Mouse (Mus musculus) retina, embryonic 14.5 days (tissue): ENCODE results near the gene Lrfn3.

ENCODE experiments used
- DNase-seq: peaks from one replicate; pipeline ENCODE4 v3.0.0-alpha.2; 2015; ENCODE audit warnings: low spot score

The Lrfn3 gene

GRCm38 (mm10) chr7:30314721-30315155, 47.8 kb downstream of the Lrfn3 start, which contains the start of gene Syne4:
Gene Syne4 (plus strand): TSS chr7:30314807.
- peak; percentile 31 for DNase-seq

- DNase-seq, result no peak
These were observed 48.8 kb downstream of the Lrfn3 start for GRCm38 (mm10) chr7:30313666-30314320.

- no peak for DNase-seq
These were observed 52.4 kb downstream of the Lrfn3 start for GRCm38 (mm10) chr7:30310136-30310535.

DNA sequence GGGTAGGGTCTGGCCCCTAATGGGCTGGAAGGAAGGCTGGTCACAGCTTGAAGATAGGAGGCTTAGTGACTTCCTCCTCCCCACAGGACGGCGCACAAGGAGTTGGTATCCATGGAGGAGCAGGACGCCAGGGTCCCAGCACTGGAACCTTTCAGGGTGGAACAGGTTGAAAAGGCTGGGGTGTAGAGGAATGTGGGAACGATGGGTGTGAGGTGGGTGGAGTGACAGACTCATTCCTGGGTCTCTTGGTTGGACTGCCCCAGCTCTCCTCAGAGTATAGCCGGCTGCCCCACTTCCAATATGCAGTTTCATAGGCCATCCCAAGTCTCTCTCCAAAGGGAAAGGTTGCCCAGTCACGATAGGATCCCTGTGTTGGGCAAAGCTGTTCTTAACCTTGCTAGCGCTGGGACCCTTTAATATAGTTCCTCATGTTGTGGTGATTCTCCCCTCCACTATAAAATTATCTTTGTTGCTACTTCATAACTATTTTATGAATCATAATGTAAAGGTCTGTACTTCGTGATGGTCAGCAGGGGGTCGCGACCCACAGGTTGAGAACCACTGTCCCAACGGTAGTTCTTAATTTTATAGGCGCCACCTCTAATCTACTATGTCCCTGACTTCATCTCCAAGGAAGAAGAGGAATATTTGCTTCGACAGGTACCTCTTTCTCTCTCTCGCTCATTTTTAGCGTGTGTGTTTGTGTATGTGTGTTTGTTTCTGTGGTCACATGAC, 53.0 kb downstream of the Lrfn3 start:
- no peak for DNase-seq

DNA sequence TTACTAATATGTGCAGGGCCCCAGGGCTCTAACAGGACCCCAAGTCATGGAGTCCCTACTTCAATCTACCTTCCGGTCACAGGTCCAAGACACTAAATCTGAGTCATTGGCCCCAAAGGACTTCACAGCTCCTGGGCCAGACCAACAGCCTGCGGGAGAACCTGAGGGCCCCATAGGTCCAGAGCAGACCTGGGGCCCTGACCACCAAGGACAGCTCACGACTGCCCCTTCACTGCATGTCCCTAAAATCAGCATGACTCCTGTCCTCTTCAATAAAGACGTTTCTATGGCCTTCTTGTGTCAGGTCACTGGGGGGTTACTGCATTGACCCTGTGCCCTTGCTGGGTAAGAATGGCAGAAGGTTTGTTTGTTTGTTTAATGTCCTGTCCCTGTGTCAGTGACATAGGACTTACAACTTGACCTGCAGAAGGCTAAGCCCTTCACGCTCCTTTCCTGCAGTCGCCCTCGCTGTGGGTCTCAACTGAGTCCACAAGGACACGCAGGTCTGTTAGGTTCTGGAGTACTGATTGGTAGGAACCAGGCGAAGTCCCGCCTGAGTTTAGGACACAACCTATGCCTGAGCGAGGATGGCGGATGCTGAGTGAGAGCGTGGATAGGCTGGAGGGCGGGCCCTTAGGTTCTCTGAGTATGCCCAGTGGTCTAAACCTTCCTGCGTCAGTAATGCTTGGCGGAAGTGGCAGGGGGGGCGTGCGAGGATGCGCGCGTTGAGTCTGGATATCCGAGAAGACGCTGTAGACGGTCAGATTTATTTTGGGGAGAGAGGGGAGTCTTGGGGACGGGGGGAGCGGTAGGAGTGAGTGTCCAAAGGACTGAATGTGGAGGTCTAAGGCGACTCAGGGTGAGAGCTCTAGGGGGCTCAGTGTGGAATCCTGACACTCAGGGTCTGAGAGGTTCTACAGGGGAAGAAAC, 54.2 kb downstream of the Lrfn3 start, which contains the start of gene Alkbh6:
Gene Alkbh6, plus strand, starts transcription at position 642 of the 930 bp plus-strand sequence.
- peak; percentile 95 for DNase-seq

GRCm38 (mm10) chr7:30306083-30306779, 56.3 kb downstream of the Lrfn3 start:
- no peak for DNase-seq
